Mouse (Mus musculus) forebrain, embryonic 13.5 days (tissue): ENCODE measurements at regions not wholly inside any gene's neighbourhood (a gene's known extent, or its start where the extent isn't known, plus 50 kb on each side); places are given as distances from the start of the nearest gene placed in this dataset.
A peak's percentile ranks its signal among the peaks of the same experiment; 100 is the strongest.

ENCODE experiments used
- ATAC-seq: fragments of 200-750 bp; cut with Nextera tagmentation; 2 replicates; pipeline ENCODE4 v1.8.0; 2017
- H3K27ac ChIP-seq: fragments of 300-500 bp; sonication (generic); 2 replicates; pipeline ENCODE4 v1.5.1; 2015; ENCODE audit warnings: inconsistent platforms, mild to moderate bottlenecking, moderate library complexity
- H3K27me3 ChIP-seq: fragments of 300-500 bp; sonication (generic); 2 replicates; pipeline ENCODE4 v1.6.1; 2015; ENCODE audit warnings: mild to moderate bottlenecking, inconsistent platforms
- H3K36me3 ChIP-seq: fragments of 300-500 bp; sonication (generic); 2 replicates; pipeline ENCODE4 v1.6.1; 2015; ENCODE audit warnings: mild to moderate bottlenecking, inconsistent platforms; ENCODE audit not compliant: poor library complexity, severe bottlenecking
- H3K4me1 ChIP-seq: fragments of 300-500 bp; sonication (generic); 2 replicates; pipeline ENCODE4 v1.6.1; 2015; ENCODE audit warnings: inconsistent platforms
- H3K4me2 ChIP-seq: fragments of 300-500 bp; sonication (generic); 2 replicates; pipeline ENCODE4 v1.6.1; 2015; ENCODE audit warnings: inconsistent platforms, mild to moderate bottlenecking, moderate library complexity
- H3K4me3 ChIP-seq: fragments of 300-500 bp; sonication (generic); 2 replicates; pipeline ENCODE4 v1.5.1; 2015; ENCODE audit warnings: mild to moderate bottlenecking, inconsistent platforms
- H3K9ac ChIP-seq: fragments of 300-500 bp; sonication (generic); 2 replicates; pipeline ENCODE4 v1.6.1; 2015; ENCODE audit warnings: mild to moderate bottlenecking, inconsistent platforms
- H3K9me3 ChIP-seq: fragments of 300-500 bp; sonication (generic); replicated peaks from 2 replicates; pipeline ENCODE4 v1.6.1; 2016; ENCODE audit warnings: inconsistent platforms
- WGBS: fragments of 180-500 bp; shearing (Covaris S2); methylation state at CpG from one replicate; pipeline ENCODE4 v1.1.7; 2015; 5-methylcytosine and 5-hydroxymethylcytosine counted together

DNA sequence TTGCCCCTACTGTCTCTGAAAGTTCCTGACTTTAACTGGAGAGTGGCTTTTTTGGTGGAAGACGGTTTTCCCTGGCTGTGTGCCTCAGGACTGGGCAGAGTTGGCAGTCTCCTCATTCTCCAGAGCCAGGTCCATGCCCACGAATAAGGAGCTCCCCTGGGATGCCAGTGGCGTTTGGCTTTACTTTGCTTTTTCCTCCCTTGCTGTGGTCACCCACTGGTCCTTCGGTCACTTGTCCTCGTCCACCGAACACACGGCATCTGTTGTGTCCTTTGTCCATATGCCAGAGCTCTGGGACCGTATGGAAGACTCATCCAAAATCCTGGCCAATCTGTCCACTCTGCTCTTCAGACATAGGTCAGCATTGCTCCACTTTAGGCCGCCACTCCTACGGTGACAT lies 153.9 kb upstream of the 4931429L15Rik start:
- Histone ChIP-seq H3K4me2 (no peak overlapping the region), H3K36me3 (no peaks in the 10 kb centered on the region), H3K9ac (no peak overlapping the region), H3K4me3 (no peak overlapping the region), H3K27me3 (peaks cover 42% of the 10 kb centered on the region), H3K27ac (no peak overlapping the region), H3K9me3 (no peaks in the 10 kb centered on the region), H3K4me1 (peaks cover 15% of the 10 kb centered on the region)
- WGBS = 87% methylated on average over 10 of the region's 10 CpGs
- ATAC-seq = no peak

DNA sequence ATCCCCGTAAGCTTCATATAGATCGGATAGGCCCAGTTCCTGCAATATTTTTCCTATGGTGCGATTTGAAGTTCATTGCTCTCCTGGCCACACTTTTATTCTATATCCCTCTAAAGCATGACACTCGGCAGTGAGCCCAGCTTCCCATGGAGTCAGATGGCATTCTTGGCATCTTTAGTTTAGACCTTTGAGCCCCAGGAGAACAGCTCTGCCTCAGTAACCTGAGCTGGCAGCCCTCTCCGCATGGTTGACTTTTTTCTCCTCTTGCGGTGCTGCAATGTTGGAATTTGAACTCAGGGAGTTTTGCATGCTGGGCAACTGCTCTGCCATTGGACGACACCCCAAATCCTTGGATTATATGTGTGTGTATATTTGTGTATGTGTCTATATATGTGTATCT lies 149.7 kb upstream of the 4931429L15Rik start:
- Histone ChIP-seq H3K27ac (no peak overlapping the region), H3K9ac (no peak overlapping the region), H3K27me3 (peaks cover 50% of the 10 kb centered on the region), H3K36me3 (no peaks in the 10 kb centered on the region), H3K4me3 (no peak overlapping the region), H3K4me2 (no peak overlapping the region), H3K9me3 (no peaks in the 10 kb centered on the region), H3K4me1 (peaks cover 24% of the 10 kb centered on the region)
- 67% methylated on average over 7 of the region's 7 CpGs for WGBS
- ATAC-seq = no peak

DNA sequence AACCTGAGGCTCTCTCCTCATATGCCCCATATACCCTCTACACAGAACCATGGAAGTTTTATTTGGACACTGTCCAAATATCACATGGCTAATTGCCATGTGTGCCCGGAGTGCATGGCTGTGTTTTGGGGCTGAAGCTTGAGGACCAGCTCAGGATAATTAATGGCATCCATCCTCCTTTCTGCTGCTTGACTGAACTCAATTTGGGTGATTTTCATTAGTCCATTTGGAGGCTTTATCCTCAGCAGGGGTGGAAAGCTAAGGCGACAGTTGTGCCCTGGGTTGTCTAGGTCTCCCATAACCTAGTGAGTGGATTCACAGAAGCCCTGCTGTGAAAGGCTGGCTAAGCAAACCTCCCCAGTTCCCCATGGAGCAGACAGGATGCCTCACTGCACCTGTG lies 148.5 kb upstream of the 4931429L15Rik start:
- no peak overlapping the region for H3K27ac ChIP-seq
- 6% methylated on average over 2 of the region's 2 CpGs for WGBS

DNA sequence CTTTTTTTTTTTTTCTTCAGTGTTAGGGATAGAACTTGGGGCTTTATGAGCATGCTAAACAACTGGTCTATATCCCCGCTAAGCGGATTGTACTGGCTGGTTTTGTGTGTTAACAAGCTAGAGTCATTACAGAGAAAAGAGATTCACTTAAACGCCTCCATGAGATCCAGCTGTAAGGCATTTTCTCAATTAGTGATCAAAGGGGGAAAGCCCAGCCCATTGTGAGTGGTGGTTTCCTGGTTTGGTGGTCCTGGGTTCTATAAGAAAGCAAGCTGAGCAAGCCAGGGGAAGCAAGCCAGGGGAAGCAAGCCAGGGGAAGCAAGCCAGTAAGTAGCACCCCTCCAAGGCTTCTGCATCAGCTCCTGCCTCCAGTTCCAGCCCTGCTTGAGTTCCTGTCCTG lies 147.9 kb upstream of the 4931429L15Rik start:
- H3K4me3 ChIP-seq = no peak overlapping the region
- peaks cover 24% of the 10 kb centered on the region for H3K4me1 ChIP-seq
- 4% methylated on average over 3 of the region's 3 CpGs for WGBS
- H3K4me2 ChIP-seq = no peak overlapping the region
- H3K27ac ChIP-seq = no peak overlapping the region
- no peak overlapping the region for H3K9ac ChIP-seq
- no peaks in the 10 kb centered on the region for H3K36me3 ChIP-seq
- no peak for ATAC-seq
- no peaks in the 10 kb centered on the region for H3K9me3 ChIP-seq
- peaks cover 65% of the 10 kb centered on the region for H3K27me3 ChIP-seq

More for the DNA sequence above, 148.5 kb upstream of the 4931429L15Rik start:
- ATAC-seq = no peak
- Histone ChIP-seq H3K9ac (no peak overlapping the region), H3K27me3 (peaks cover 58% of the 10 kb centered on the region), H3K4me1 (peaks cover 24% of the 10 kb centered on the region), H3K9me3 (no peaks in the 10 kb centered on the region), H3K4me2 (no peak overlapping the region), H3K36me3 (no peaks in the 10 kb centered on the region), H3K4me3 (no peak overlapping the region)

DNA sequence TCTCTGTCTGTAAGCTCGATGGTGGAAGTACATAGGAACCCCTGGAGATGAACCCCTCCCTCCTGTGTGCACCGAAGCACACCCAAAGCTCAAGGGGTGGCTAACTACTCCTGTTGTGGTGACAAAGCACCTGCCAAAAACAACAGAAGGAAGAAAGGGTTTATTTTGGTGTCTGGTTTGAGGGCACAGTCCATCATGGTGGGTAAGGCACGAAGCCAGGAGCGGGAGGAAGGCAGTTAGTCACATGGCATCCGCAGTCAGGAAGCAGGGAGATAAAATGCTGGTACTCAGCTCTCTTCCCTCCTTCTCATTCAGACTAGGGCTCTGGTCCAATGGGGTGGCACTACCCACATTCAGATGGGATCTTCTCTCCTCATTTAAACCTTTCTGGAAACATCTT lies 142.9 kb upstream of the 4931429L15Rik start:
- Histone ChIP-seq H3K4me2 (no peak overlapping the region), H3K9ac (no peak overlapping the region), H3K4me3 (no peak overlapping the region), H3K27ac (no peak overlapping the region), H3K4me1 (no peaks in the 10 kb centered on the region), H3K36me3 (no peaks in the 10 kb centered on the region), H3K9me3 (no peaks in the 10 kb centered on the region), H3K27me3 (peaks cover 58% of the 10 kb centered on the region)
- ATAC-seq = no peak
- WGBS = 94% methylated on average over 5 of the region's 5 CpGs

DNA sequence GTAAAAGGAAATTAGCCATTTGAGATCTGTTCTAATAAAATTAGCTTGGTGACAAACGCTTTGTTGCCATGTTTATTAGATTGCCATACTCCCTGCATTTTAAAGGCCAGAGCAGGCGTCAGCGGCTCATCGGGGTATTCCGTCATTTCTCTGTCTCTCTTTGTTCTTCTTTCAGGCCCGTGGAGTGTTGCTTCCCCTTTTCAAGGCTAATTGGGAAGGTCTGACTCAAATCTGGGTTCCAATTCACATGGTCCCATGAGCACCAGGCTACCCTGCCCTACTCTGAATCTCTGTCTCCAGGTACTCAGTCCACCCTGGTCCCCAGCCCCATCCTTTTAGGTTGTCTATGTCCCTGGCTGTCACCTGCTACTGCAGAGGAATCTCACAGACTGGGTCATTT lies 138.2 kb upstream of the 4931429L15Rik start:
- peaks cover 28% of the 10 kb centered on the region; the same call in 1 of the 2 replicates for H3K27me3 ChIP-seq
- 48% methylated on average over 6 of the region's 6 CpGs for WGBS
- H3K4me1 ChIP-seq = peaks cover 7% of the 10 kb centered on the region; the same call in 1 of the 2 replicates
- no peaks in the 10 kb centered on the region for H3K9me3 ChIP-seq
- H3K9ac ChIP-seq = no peak overlapping the region
- H3K4me2 ChIP-seq = no peak overlapping the region
- no peak overlapping the region for H3K27ac ChIP-seq
- no peaks in the 10 kb centered on the region for H3K36me3 ChIP-seq
- no peak overlapping the region for H3K4me3 ChIP-seq
- no peak for ATAC-seq

DNA sequence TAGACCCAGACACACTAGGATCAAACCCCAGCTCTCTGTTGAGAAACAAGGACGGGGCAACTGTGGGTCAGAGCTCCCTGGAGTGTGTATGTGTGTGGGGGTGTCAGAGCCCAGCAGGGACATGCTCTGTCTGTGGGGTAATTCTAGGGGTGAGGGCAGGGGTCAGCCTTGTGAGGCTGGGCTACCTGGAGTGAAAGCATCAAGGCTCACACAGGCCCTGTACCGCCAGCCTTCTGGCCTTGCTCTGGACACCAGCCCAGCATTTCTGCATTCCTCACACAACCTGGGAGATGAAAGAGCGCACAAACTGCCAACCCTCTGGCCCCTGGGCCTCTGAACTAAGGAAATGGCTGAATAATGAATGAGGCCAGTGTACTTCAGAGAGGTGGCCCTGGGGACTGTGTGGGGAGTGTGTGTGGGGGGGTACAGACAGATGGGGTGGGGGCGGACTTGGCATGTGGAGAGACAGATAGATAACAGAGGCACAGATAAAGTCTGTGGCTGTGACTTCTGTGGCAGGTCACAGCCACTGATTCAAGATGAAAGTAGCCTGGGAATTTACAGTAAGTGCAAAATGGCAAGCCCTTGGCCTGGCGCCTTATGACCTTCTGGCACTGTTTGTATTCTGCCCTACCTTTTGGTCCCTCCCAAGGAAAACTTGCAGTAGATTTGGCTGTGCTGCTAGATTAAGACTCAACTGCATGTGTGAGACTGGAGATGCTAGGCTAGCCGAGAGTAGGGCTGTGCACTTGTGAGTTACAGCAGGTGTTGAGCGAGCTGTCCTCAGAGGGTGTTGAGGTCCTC lies 135.2 kb upstream of the 4931429L15Rik start:
- peak; percentile 24; the same call in 1 of the 2 replicates for ATAC-seq
- Histone ChIP-seq H3K9me3 (no peaks in the 10 kb centered on the region), H3K9ac (no peak overlapping the region), H3K4me1 (peaks cover 7% of the 10 kb centered on the region; the same call in 1 of the 2 replicates), H3K4me3 (no peak overlapping the region), H3K4me2 (no peak overlapping the region), H3K27me3 (peaks cover 13% of the 10 kb centered on the region; the same call in 1 of the 2 replicates), H3K36me3 (no peaks in the 10 kb centered on the region), H3K27ac (no peak overlapping the region)
- 68% methylated on average over 7 of the region's 7 CpGs for WGBS

DNA sequence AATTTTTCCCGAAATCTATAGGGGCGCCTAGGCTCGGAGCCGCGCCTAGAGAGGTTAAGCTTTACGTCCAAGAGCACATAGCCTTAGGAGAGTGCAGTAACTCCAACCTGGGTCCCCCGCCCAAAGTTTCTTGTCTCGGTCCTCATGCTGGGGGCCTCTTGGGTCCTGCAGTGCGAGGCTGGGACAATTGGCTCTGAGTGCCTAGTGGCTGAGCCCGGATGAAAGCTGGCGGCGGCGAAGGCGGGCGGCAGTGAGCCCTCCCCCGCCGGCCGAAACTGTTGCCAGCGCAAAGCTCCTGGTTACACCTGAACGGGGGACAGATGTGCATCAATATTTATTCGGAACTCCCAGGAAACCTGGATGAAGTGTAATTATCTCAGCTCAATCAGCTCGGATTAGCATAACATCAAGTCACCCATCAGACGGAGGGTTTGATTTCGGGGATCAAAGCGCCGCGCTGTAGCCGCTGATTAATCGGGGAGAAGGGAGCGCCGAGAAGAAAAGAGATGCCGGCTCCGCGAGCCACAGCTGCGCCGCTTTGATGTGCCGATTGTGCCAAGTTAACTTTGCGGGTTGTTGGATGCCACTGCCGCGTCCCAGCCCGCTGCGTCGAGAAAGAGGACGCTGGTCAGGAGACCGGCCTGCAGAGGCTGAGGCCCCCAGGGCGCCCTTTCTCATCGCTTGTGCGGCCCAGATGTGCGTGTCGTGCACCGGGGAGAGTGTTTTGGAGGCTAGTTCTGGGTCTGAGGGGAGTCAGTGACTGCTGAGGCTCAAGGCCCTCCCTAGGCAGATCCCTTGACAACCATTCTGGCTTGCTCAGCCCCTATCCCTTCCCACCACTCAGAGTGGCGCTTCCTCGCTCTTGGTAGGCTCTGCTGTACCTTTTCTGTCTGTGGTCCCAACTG lies 123.7 kb upstream of the 4931429L15Rik start:
- H3K4me3 ChIP-seq = peak overlapping the region; percentile 33
- H3K9ac ChIP-seq = peak overlapping the region; percentile 21; the same call in 1 of the 2 replicates
- peaks cover 76% of the 10 kb centered on the region for H3K27me3 ChIP-seq
- WGBS = under 1% methylated on average over 53 of the region's 53 CpGs
- H3K9me3 ChIP-seq = no peaks in the 10 kb centered on the region
- H3K4me2 ChIP-seq = peak overlapping the region; percentile 63
- peak overlapping the region; percentile 76 for H3K27ac ChIP-seq
- H3K4me1 ChIP-seq = peaks cover 23% of the 10 kb centered on the region
- no peaks in the 10 kb centered on the region for H3K36me3 ChIP-seq
- peak; percentile 69 for ATAC-seq

DNA sequence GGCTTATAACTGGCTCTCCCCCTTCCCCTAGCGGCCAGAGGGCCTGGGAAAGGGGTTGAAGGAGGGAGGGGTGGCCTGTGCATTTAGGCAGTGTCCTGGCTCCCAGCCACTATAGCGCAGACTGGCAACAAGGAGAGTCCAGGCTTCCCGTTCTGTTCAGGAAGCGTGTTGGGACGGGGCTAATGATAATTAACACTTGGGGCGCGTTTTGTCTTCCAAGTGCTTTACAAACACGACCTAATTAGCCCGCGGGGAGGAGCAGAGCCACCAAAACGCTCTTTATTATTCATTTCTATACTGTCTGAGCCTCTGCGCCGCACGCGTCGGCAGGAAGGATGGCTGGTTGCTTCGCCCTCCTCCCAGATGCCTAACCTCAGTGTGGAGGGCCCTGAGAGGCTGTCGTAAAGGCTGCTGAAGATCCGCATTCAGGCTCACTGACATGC lies 123.0 kb upstream of the 4931429L15Rik start:
- Histone ChIP-seq H3K36me3 (no peaks in the 10 kb centered on the region), H3K4me2 (peak overlapping the region; percentile 63), H3K9me3 (no peaks in the 10 kb centered on the region), H3K27ac (peak overlapping the region; percentile 76), H3K9ac (peak overlapping the region; percentile 21; the same call in 1 of the 2 replicates), H3K4me3 (peak overlapping the region; percentile 33), H3K27me3 (peaks cover 78% of the 10 kb centered on the region), H3K4me1 (peaks cover 23% of the 10 kb centered on the region)
- ATAC-seq = peak; percentile 87
- 0% methylated on average over 19 of the region's 19 CpGs for WGBS

DNA sequence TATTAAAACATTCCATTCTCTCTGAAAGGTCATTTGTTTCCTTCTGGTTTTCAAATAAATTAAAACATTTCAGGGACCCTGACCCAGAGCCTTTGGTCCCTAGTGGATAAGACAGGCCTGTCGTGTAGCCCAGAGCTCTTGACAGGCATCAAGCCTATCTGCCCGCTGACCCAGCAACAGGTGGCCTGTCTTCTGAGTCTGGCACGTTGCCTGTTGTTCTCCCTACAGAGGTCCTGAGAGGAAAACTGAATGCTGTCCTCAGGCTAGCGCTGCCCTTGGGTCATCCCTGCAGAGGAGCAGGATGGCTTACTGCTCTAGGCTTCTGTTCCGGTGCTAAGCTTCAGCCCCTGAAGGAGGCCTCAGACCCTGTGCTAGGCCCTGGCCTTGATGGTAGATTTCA lies 120.4 kb upstream of the 4931429L15Rik start:
- WGBS = 69% methylated on average over 5 of the region's 5 CpGs
- no peak overlapping the region for H3K4me3 ChIP-seq
- H3K27me3 ChIP-seq = peaks cover 65% of the 10 kb centered on the region
- 0 out of 2 replicates have a peak, but pooled peaks cover 7% of the 10 kb centered on the region for H3K9me3 ChIP-seq
- no peaks in the 10 kb centered on the region for H3K36me3 ChIP-seq
- no peak overlapping the region for H3K9ac ChIP-seq
- peaks cover 23% of the 10 kb centered on the region for H3K4me1 ChIP-seq
- no peak overlapping the region for H3K27ac ChIP-seq
- no peak for ATAC-seq
- H3K4me2 ChIP-seq = no peak overlapping the region

DNA sequence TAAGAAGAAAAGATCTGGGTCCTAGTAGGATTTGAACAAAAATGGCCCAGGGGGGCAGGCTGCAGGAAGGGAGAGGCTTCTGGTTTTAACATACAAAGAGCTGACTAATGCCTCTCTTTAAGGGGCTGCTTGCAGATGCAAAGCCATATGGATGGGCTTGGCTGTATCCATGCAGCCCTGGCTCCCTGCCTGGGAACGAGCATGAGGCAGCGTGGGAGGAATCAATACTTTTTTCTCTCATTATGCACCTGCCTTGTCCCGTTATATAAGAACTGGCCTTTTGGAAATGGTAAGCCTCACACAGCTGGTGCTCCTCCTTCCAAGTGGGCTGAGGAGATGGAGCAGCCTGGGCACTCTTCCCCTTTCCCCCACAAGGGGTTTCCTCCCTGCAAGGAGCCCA lies 114.9 kb upstream of the 4931429L15Rik start:
- H3K9me3 ChIP-seq = 0 out of 2 replicates have a peak, but pooled peaks cover 9% of the 10 kb centered on the region
- H3K4me3 ChIP-seq = no peak overlapping the region
- ATAC-seq = no peak; the same call in 1 of the 2 replicates
- H3K4me1 ChIP-seq = peaks cover 4% of the 10 kb centered on the region; the same call in 1 of the 2 replicates
- 48% methylated on average over 3 of the region's 3 CpGs for WGBS
- H3K9ac ChIP-seq = no peak overlapping the region
- H3K27ac ChIP-seq = no peak overlapping the region; the same call in 1 of the 2 replicates
- no peaks in the 10 kb centered on the region for H3K36me3 ChIP-seq
- peaks cover 35% of the 10 kb centered on the region for H3K27me3 ChIP-seq
- no peak overlapping the region for H3K4me2 ChIP-seq

DNA sequence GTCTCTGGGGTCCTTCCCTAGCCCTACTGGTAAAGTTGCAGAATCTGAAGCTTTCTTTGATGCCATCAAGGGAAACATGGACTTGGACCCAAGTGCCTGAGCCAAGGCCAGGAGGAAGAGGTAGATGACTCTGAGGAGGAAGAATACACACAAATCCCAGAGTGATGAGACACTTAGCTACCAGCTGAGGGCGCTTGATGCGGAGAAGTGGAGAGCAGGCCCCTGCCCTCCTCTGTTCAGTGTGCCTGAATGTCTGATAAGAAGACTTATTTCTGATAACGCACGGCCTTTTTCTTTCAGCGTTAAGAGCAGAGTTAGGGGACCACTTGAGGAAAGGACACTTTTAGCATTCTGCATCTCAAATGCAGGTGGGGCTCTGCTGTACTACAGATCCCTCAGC lies 113.9 kb upstream of the 4931429L15Rik start:
- H3K27me3 ChIP-seq = peaks cover 25% of the 10 kb centered on the region
- no peak for ATAC-seq
- peaks cover 4% of the 10 kb centered on the region; the same call in 1 of the 2 replicates for H3K4me1 ChIP-seq
- H3K9me3 ChIP-seq = 0 out of 2 replicates have a peak, but pooled peaks cover 9% of the 10 kb centered on the region
- H3K4me3 ChIP-seq = no peak overlapping the region
- no peak overlapping the region for H3K4me2 ChIP-seq
- H3K36me3 ChIP-seq = no peaks in the 10 kb centered on the region
- no peak overlapping the region for H3K9ac ChIP-seq
- WGBS = 77% methylated on average over 5 of the region's 5 CpGs
- no peak overlapping the region for H3K27ac ChIP-seq
